Mouse (Mus musculus) liver, embryonic 15.5 days (tissue): ENCODE data around the gene Miox. TPM values are rescaled to one million over a fixed set of nuclear protein-coding genes. Genes with fewer than 3 reads are reported as not detected.

Experiments used
- ATAC-seq: fragments of 200-750 bp; cut with Nextera tagmentation; 2 replicates; pipeline ENCODE4 v1.8.0; 2017; ENCODE audit warnings: moderate number of reproducible peaks, mild to moderate bottlenecking, moderate library complexity; ENCODE audit not compliant: insufficient read depth
- H3K27ac ChIP-seq: fragments of 300-500 bp; sonication (generic); replicated peaks from 2 replicates; pipeline ENCODE4 v1.5.1; 2015; ENCODE audit warnings: mild to moderate bottlenecking, inconsistent platforms
- H3K27me3 ChIP-seq: fragments of 300-500 bp; sonication (generic); 2 replicates; pipeline ENCODE4 v1.6.1; 2015; ENCODE audit warnings: mild to moderate bottlenecking, inconsistent platforms
- H3K36me3 ChIP-seq: fragments of 300-500 bp; sonication (generic); replicated peaks from 2 replicates; pipeline ENCODE4 v1.6.1; 2015; ENCODE audit warnings: moderate library complexity, mild to moderate bottlenecking, inconsistent platforms
- H3K4me1 ChIP-seq: fragments of 300-500 bp; sonication (generic); replicated peaks from 2 replicates; pipeline ENCODE4 v1.6.1; 2015; ENCODE audit warnings: inconsistent platforms
- H3K4me2 ChIP-seq: fragments of 300-500 bp; sonication (generic); 2 replicates; pipeline ENCODE4 v1.6.1; 2015; ENCODE audit warnings: moderate library complexity, mild to moderate bottlenecking, inconsistent platforms
- H3K4me3 ChIP-seq: fragments of 300-500 bp; sonication (generic); replicated peaks from 2 replicates; pipeline ENCODE4 v1.5.1; 2015; ENCODE audit warnings: mild to moderate bottlenecking, inconsistent platforms
- H3K9ac ChIP-seq: fragments of 300-500 bp; sonication (generic); 2 replicates; pipeline ENCODE4 v1.6.1; 2015; ENCODE audit warnings: moderate library complexity, mild to moderate bottlenecking, inconsistent platforms
- H3K9me3 ChIP-seq: fragments of 300-500 bp; sonication (generic); replicated peaks from 2 replicates; pipeline ENCODE4 v1.6.1; 2016; ENCODE audit warnings: inconsistent platforms
- whole genome bisulfite sequencing: fragments of 180-500 bp; shearing (Covaris S2); methylation state at CpG from one replicate; pipeline ENCODE4 v1.1.7; 2015; ENCODE audit warnings: mixed read lengths; ENCODE audit not compliant: insufficient replicate concordance; 5-methylcytosine and 5-hydroxymethylcytosine counted together
- polyA plus RNA-seq: library from polyadenylated mRNA; unstranded; fragments of >200 nt; fragmentation: Nextera tagmentation; extraction: Ambion mirVana; gene quantifications from 2 replicates; pipeline ENCODE4 v1.2.1, GENCODE M21; 2015

Gene Miox
- polyA plus RNA-seq, 1 experiment from 2014 or later: 10.6 TPM

GRCm38 (mm10) chr15:89343325-89343724 lies 9.1 kb downstream of the Miox start:
- no peak overlapping the region for H3K9ac ChIP-seq
- ATAC-seq: no peak
- 59% methylated on average over 3 of the region's 3 CpGs for WGBS
- no peaks in the 10 kb centered on the region for H3K27me3 ChIP-seq
- no peak overlapping the region for H3K4me3 ChIP-seq
- H3K36me3 ChIP-seq: no peaks in the 10 kb centered on the region
- H3K4me2 ChIP-seq: no peak overlapping the region
- no peaks in the 10 kb centered on the region for H3K9me3 ChIP-seq
- no peaks in the 10 kb centered on the region for H3K4me1 ChIP-seq
- H3K27ac ChIP-seq: no peak overlapping the region

DNA sequence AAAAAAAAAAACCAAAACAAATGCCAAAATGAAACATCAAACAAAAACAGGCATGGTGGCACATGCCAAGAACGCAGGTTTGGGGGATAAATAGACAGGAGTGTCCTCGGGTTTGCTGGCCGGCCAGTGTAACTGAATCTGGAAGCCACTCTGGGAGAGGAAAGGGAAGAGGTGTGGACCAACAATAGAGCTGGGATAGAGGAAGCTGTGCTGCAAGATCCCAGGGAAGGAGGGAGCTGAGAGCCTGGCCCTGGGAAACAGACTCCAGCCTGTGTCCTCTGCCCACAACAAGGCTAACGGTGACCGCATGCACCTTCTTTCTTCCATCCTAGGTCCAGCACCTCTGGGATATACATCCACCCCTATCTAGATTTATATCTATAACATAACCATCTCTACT lies 16.2 kb downstream of the Miox start:
- H3K27ac ChIP-seq: no peak overlapping the region
- no peak overlapping the region for H3K4me3 ChIP-seq
- H3K36me3 ChIP-seq: peaks cover 46% of the 10 kb centered on the region
- peaks cover 17% of the 10 kb centered on the region for H3K4me1 ChIP-seq
- H3K9me3 ChIP-seq: no peaks in the 10 kb centered on the region
- 72% methylated on average over 5 of the region's 5 CpGs for WGBS
- no peak overlapping the region for H3K4me2 ChIP-seq
- H3K27me3 ChIP-seq: no peaks in the 10 kb centered on the region
- ATAC-seq: no peak
- no peak overlapping the region for H3K9ac ChIP-seq

GRCm38 (mm10) chr15:89351302-89351701 lies 17.1 kb downstream of the Miox start:
- Histone ChIP-seq H3K27me3 (no peaks in the 10 kb centered on the region), H3K27ac (no peak overlapping the region), H3K9ac (no peak overlapping the region), H3K4me2 (no peak overlapping the region), H3K4me3 (no peak overlapping the region), H3K4me1 (peaks cover 17% of the 10 kb centered on the region), H3K36me3 (peaks cover 46% of the 10 kb centered on the region), H3K9me3 (no peaks in the 10 kb centered on the region)
- WGBS: 88% methylated on average over 15 of the region's 15 CpGs
- no peak for ATAC-seq

DNA sequence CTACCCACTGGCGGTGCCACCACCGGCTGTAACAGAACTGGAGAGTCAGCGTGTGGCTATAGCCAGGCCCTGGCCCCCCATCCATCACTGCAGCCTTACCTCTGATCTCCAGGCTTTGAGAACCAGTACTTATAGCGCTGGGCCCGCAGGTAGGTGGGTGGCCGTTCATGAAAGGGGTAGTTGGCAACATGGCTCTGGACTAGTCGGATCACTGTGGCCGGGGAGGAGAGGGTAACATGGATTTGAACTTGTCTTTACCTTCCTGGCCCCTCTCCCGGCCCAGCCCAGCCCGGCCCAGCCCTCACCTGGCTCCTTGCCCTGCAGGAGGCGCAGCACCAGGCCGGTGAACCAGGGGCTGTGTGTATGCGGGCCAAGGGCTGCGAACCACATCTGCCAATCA lies 17.9 kb downstream of the Miox start:
- Histone ChIP-seq H3K36me3 (peaks cover 48% of the 10 kb centered on the region), H3K9me3 (no peaks in the 10 kb centered on the region), H3K4me2 (no peak overlapping the region), H3K27me3 (no peaks in the 10 kb centered on the region), H3K9ac (no peak overlapping the region), H3K4me3 (no peak overlapping the region), H3K4me1 (peaks cover 22% of the 10 kb centered on the region), H3K27ac (no peak overlapping the region)
- ATAC-seq: no peak
- 92% methylated on average over 14 of the region's 14 CpGs for WGBS

- H3K36me3 ChIP-seq: peaks cover 55% of the 10 kb centered on the region
- no peak for ATAC-seq
- no peaks in the 10 kb centered on the region for H3K27me3 ChIP-seq
- no peak overlapping the region for H3K27ac ChIP-seq
- H3K9me3 ChIP-seq: no peaks in the 10 kb centered on the region
- H3K4me3 ChIP-seq: no peak overlapping the region
- WGBS: 92% methylated on average over 12 of the region's 12 CpGs
- peaks cover 29% of the 10 kb centered on the region for H3K4me1 ChIP-seq
- H3K9ac ChIP-seq: no peak overlapping the region
- no peak overlapping the region for H3K4me2 ChIP-seq
Observed at GRCm38 (mm10) chr15:89352795-89353194, 18.6 kb downstream of the Miox start.

GRCm38 (mm10) chr15:89353837-89354236 lies 19.6 kb downstream of the Miox start:
- Histone ChIP-seq H3K9me3 (no peaks in the 10 kb centered on the region), H3K9ac (peak overlapping the region; percentile 91; the same call in 1 of the 2 replicates), H3K4me1 (peaks cover 39% of the 10 kb centered on the region), H3K27me3 (no peaks in the 10 kb centered on the region), H3K4me3 (peak overlapping the region; percentile 92), H3K36me3 (peaks cover 65% of the 10 kb centered on the region), H3K27ac (0 out of 2 replicates have a peak overlapping the region, but pooled peaks have one; percentile 21), H3K4me2 (peak overlapping the region; percentile 83)
- ATAC-seq: no peak
- 92% methylated on average over 16 of the region's 16 CpGs for WGBS

DNA sequence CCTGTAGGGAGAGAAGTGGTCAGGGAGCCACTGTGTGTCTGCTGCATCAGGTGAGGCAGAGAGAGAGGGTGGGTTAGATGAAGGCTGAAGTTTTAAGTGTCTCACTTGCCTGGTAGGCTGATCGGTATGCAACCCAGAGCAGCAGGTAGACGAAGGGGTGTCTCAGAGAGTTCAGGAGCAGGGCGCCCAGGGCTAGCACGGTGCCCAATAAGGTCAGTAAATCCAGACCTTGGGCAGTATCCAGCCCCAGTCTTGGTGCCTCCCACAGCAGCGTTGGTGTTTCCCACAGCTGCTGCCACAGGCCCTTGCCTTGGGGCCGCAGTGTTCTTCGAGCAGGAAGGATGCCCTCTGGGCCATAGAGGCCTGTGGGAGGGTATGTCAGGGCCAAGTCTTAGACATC lies 20.3 kb downstream of the Miox start:
- H3K36me3 ChIP-seq: peaks cover 71% of the 10 kb centered on the region
- WGBS: 69% methylated on average over 7 of the region's 7 CpGs
- peak overlapping the region; percentile 91 for H3K9ac ChIP-seq
- H3K27ac ChIP-seq: peak overlapping the region; percentile 87
- no peaks in the 10 kb centered on the region for H3K27me3 ChIP-seq
- peak overlapping the region; percentile 83 for H3K4me2 ChIP-seq
- ATAC-seq: no peak
- peaks cover 43% of the 10 kb centered on the region for H3K4me1 ChIP-seq
- H3K9me3 ChIP-seq: no peaks in the 10 kb centered on the region
- H3K4me3 ChIP-seq: peak overlapping the region; percentile 92

- WGBS: under 1% methylated on average over 64 of the region's 64 CpGs
- ATAC-seq: peak; percentile 90
- Histone ChIP-seq H3K9ac (peak within 1 kb of the TSS; percentile 91), H3K9me3 (no peaks in the 10 kb centered on the region), H3K4me3 (peak within 1 kb of the TSS; percentile 92), H3K4me2 (peak within 1 kb of the TSS; percentile 83), H3K27me3 (no peaks in the 10 kb centered on the region), H3K36me3 (peaks cover 70% of the 10 kb centered on the region), H3K27ac (peak within 1 kb of the TSS; percentile 87), H3K4me1 (peaks cover 43% of the 10 kb centered on the region)
Observed at GRCm38 (mm10) chr15:89355241-89356187, 21.3 kb downstream of the Miox start, which contains the start of the genes Lmf2 and Ncaph2. TSS of gene Lmf2 (minus strand) at chr15:89355659. TSS of gene Ncaph2 (plus strand) at chr15:89355719.

GRCm38 (mm10) chr15:89356372-89356771 lies 22.2 kb downstream of the Miox start:
- Histone ChIP-seq H3K27me3 (no peaks in the 10 kb centered on the region), H3K4me1 (peaks cover 43% of the 10 kb centered on the region), H3K4me2 (peak overlapping the region; percentile 83), H3K4me3 (peak overlapping the region; percentile 92), H3K9ac (peak overlapping the region; percentile 91), H3K27ac (peak overlapping the region; percentile 87), H3K36me3 (peaks cover 70% of the 10 kb centered on the region), H3K9me3 (no peaks in the 10 kb centered on the region)
- peak; percentile 57 for ATAC-seq
- under 1% methylated on average over 15 of the region's 15 CpGs for WGBS

- Histone ChIP-seq H3K36me3 (peaks cover 70% of the 10 kb centered on the region), H3K9me3 (no peaks in the 10 kb centered on the region), H3K4me3 (no peak overlapping the region), H3K4me1 (peaks cover 40% of the 10 kb centered on the region), H3K9ac (peak overlapping the region; percentile 29; the same call in 1 of the 2 replicates), H3K4me2 (peak overlapping the region; percentile 83), H3K27ac (no peak overlapping the region), H3K27me3 (no peaks in the 10 kb centered on the region)
- no peak for ATAC-seq
- WGBS: 35% methylated on average over 3 of the region's 3 CpGs
Observed at GRCm38 (mm10) chr15:89358784-89359183, 24.6 kb downstream of the Miox start.

DNA sequence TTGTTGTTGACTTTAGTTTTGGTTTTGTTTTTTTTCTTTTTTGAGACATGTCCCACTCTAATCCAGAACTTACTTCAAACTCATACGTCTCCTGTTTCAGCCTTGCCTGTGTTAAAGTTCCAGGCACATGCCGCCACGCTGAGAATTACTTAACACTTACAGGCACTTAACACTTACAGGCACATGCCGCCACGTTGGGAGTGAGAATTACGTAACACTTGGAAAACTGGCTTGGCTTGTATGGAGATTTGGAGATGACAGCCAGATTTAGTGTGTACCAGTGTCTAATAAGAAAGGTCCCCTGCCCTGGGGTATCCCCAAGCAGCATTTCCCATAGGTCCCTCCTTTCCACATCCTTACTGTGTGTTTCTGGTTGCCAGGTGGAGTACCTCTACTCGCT lies 28.9 kb downstream of the Miox start:
- Histone ChIP-seq H3K9me3 (no peaks in the 10 kb centered on the region), H3K36me3 (peaks cover 98% of the 10 kb centered on the region), H3K9ac (no peak overlapping the region), H3K4me2 (no peak overlapping the region), H3K4me1 (peaks cover 12% of the 10 kb centered on the region), H3K4me3 (no peak overlapping the region), H3K27ac (no peak overlapping the region), H3K27me3 (no peaks in the 10 kb centered on the region)
- 91% methylated on average over 7 of the region's 7 CpGs for WGBS
- no peak for ATAC-seq
